Mouse (Mus musculus): Measurements from ENCODE around the gene Zmynd11. TPM values are rescaled to one million over a fixed set of nuclear protein-coding genes. Genes with fewer than 3 reads are reported as not detected.

Zmynd11 gene
- polyA plus RNA-seq, 1 experiment from 2014 or later, result 163 TPM

DNA sequence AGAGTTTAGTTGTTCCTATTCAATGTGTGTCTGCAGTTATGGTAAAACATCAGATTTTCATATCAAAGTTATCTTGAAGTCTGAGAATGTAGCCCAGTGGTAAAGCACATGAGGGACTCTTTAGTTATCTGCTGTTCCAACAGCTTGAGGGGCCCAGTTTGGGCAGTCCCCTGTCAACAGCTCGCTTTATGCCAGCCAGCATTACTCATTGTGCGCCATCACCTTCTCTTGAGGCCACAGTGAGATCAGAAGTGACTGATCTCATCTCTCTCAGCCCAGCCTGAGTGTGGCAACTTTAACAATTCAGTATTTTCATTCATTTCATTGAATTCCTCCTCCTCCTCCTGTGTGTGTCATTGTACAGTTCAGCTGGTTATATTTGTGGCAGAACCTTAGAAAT, 129.2 kb downstream of the Zmynd11 start:
- Histone ChIP-seq H3K4me2 (no peak overlapping the region), H3K27ac (ENCODE audit: low read depth) (no peak overlapping the region), H3K27me3 (ENCODE audit: insufficient read depth, low read length) (no peaks in the 10 kb centered on the region), H3K9me3 (ENCODE audit: low read depth, low read length) (no peaks in the 10 kb centered on the region), H3K4me3 (ENCODE audit: low read depth, low read length) (no peak overlapping the region), H3K9ac (no peak overlapping the region), H3K4me1 (ENCODE audit: insufficient read depth) (no peaks in the 10 kb centered on the region), H3K36me3 (ENCODE audit: insufficient read depth) (0 out of 2 replicates have a peak, but pooled peaks cover 8% of the 10 kb centered on the region)
- ATAC-seq (ENCODE audit: insufficient read depth), result no peak
- DNase-seq, result no peak
- 78% methylated on average over 2 of the region's 2 CpGs for WGBS
- no peak for TF ChIP-seq CTCF (IDR thresholded peaks at IDR 0.05; ENCODE audit: low read depth)
